Mouse (Mus musculus) kidney, embryonic 16.5 days (tissue): ENCODE data around the gene Ubash3a. TPM values are rescaled to one million over a fixed set of nuclear protein-coding genes. Genes with fewer than 3 reads are reported as not detected.

Experiments used
- ATAC-seq: fragments of 200-750 bp; cut with Nextera tagmentation; 2 replicates; pipeline ENCODE4 v1.8.0; 2017; ENCODE audit warnings: moderate TSS enrichment; ENCODE audit not compliant: low FRiP score, low TSS enrichment
- H3K27ac ChIP-seq: fragments of 300-500 bp; sonication (generic); 2 replicates; pipeline ENCODE4 v1.5.1; 2014; ENCODE audit warnings: low read length
- H3K27me3 ChIP-seq: fragments of 300-500 bp; sonication (generic); 2 replicates; pipeline ENCODE4 v1.6.1; 2014; ENCODE audit warnings: low read length, control low read depth, mixed read lengths; ENCODE audit not compliant: insufficient read depth
- H3K36me3 ChIP-seq: fragments of 300-500 bp; sonication (generic); 2 replicates; pipeline ENCODE4 v1.6.1; 2014; ENCODE audit warnings: low read length, control low read depth, mixed read lengths; ENCODE audit not compliant: insufficient read depth
- H3K4me1 ChIP-seq: fragments of 300-500 bp; sonication (generic); 2 replicates; pipeline ENCODE4 v1.6.1; 2014; ENCODE audit warnings: low read length, control low read depth, mixed read lengths; ENCODE audit not compliant: insufficient read depth
- H3K4me2 ChIP-seq: fragments of 300-500 bp; sonication (generic); replicated peaks from 2 replicates; pipeline ENCODE4 v1.6.1; 2014; ENCODE audit warnings: low read depth, low read length
- H3K4me3 ChIP-seq: fragments of 300-500 bp; sonication (generic); 2 replicates; pipeline ENCODE4 v1.5.1; 2014; ENCODE audit warnings: mild to moderate bottlenecking, low read length
- H3K9ac ChIP-seq: fragments of 300-500 bp; sonication (generic); replicated peaks from 2 replicates; pipeline ENCODE4 v1.6.1; 2014; ENCODE audit warnings: low read length
- H3K9me3 ChIP-seq: fragments of 300-500 bp; sonication (generic); 2 replicates; pipeline ENCODE4 v1.6.1; 2016; ENCODE audit warnings: low read length, control low read depth
- WGBS: fragments of 180-500 bp; shearing (Covaris S2); extraction: QIAGEN DNeasy Blood & Tissue Kit; methylation state at CpG from one replicate; pipeline ENCODE4 v1.1.7; 2014; 5-methylcytosine and 5-hydroxymethylcytosine counted together
- polyA plus RNA-seq: library from polyadenylated mRNA; unstranded; fragments of >200 nt; fragmentation: Nextera tagmentation; extraction: Ambion mirVana; gene quantifications from 2 replicates; pipeline ENCODE4 v1.2.1, GENCODE M21; 2015

Gene Ubash3a
- polyA plus RNA-seq, 1 experiment from 2014 or later: 0.40 TPM

GRCm38 (mm10) chr17:31273631-31274030 lies 66.0 kb downstream of the Ubash3a start:
- Histone ChIP-seq H3K27ac (no peak overlapping the region), H3K9me3 (no peaks in the 10 kb centered on the region), H3K4me2 (no peak overlapping the region), H3K36me3 (no peaks in the 10 kb centered on the region), H3K4me3 (no peak overlapping the region), H3K9ac (no peak overlapping the region), H3K4me1 (peaks cover 13% of the 10 kb centered on the region), H3K27me3 (no peaks in the 10 kb centered on the region)
- 90% methylated on average over 8 of the region's 8 CpGs for WGBS
- ATAC-seq: no peak

- H3K4me1 ChIP-seq: peaks cover 13% of the 10 kb centered on the region
- WGBS: 67% methylated on average over 6 of the region's 6 CpGs
- no peak overlapping the region for H3K4me3 ChIP-seq
- H3K9me3 ChIP-seq: no peaks in the 10 kb centered on the region
- H3K36me3 ChIP-seq: no peaks in the 10 kb centered on the region
- no peak overlapping the region for H3K27ac ChIP-seq
- H3K4me2 ChIP-seq: no peak overlapping the region
- H3K9ac ChIP-seq: no peak overlapping the region
- no peak for ATAC-seq
- no peaks in the 10 kb centered on the region for H3K27me3 ChIP-seq
Measured at GRCm38 (mm10) chr17:31275181-31275580, 67.5 kb downstream of the Ubash3a start.

- peak overlapping the region; percentile 80 for H3K4me2 ChIP-seq
- no peak overlapping the region for H3K27ac ChIP-seq
- H3K9ac ChIP-seq: peak overlapping the region; percentile 23
- no peak; the same call in 1 of the 2 replicates for ATAC-seq
- H3K9me3 ChIP-seq: no peaks in the 10 kb centered on the region
- WGBS: 28% methylated on average over 9 of the region's 9 CpGs
- peaks cover 13% of the 10 kb centered on the region for H3K4me1 ChIP-seq
- H3K36me3 ChIP-seq: no peaks in the 10 kb centered on the region
- peak overlapping the region; percentile 51 for H3K4me3 ChIP-seq
- no peaks in the 10 kb centered on the region for H3K27me3 ChIP-seq
Measured at GRCm38 (mm10) chr17:31276207-31276921, 68.7 kb downstream of the Ubash3a start.

- H3K27ac ChIP-seq: no peak within 1 kb of the TSS
- H3K4me3 ChIP-seq: peak within 1 kb of the TSS; percentile 51
- WGBS: 8% methylated on average over 44 of the region's 44 CpGs
- peak; percentile 91 for ATAC-seq
- no peaks in the 10 kb centered on the region for H3K36me3 ChIP-seq
- H3K9me3 ChIP-seq: no peaks in the 10 kb centered on the region
- peak within 1 kb of the TSS; percentile 80 for H3K4me2 ChIP-seq
- peak within 1 kb of the TSS; percentile 23 for H3K9ac ChIP-seq
- H3K4me1 ChIP-seq: peaks cover 13% of the 10 kb centered on the region
- H3K27me3 ChIP-seq: no peaks in the 10 kb centered on the region
Measured at GRCm38 (mm10) chr17:31276922-31277918, 69.5 kb downstream of the Ubash3a start, which contains the start of gene Rsph1. Gene Rsph1 (minus strand): TSS chr17:31277383.

GRCm38 (mm10) chr17:31277931-31278330 lies 70.3 kb downstream of the Ubash3a start:
- Histone ChIP-seq H3K36me3 (no peaks in the 10 kb centered on the region), H3K4me3 (no peak overlapping the region), H3K27ac (no peak overlapping the region), H3K9ac (no peak overlapping the region), H3K27me3 (no peaks in the 10 kb centered on the region), H3K4me2 (no peak overlapping the region), H3K9me3 (no peaks in the 10 kb centered on the region), H3K4me1 (peaks cover 13% of the 10 kb centered on the region)
- ATAC-seq: no peak
- WGBS: 68% methylated on average over 4 of the region's 4 CpGs

GRCm38 (mm10) chr17:31279541-31279940 lies 71.9 kb downstream of the Ubash3a start:
- no peak overlapping the region for H3K27ac ChIP-seq
- H3K4me2 ChIP-seq: no peak overlapping the region
- no peak overlapping the region for H3K9ac ChIP-seq
- H3K4me3 ChIP-seq: no peak overlapping the region
- no peaks in the 10 kb centered on the region for H3K36me3 ChIP-seq
- no peak for ATAC-seq
- H3K4me1 ChIP-seq: peaks cover 13% of the 10 kb centered on the region
- no peaks in the 10 kb centered on the region for H3K9me3 ChIP-seq
- 62% methylated on average over 9 of the region's 9 CpGs for WGBS
- no peaks in the 10 kb centered on the region for H3K27me3 ChIP-seq

GRCm38 (mm10) chr17:31280269-31280668 lies 72.6 kb downstream of the Ubash3a start:
- no peak overlapping the region for H3K27ac ChIP-seq
- H3K4me2 ChIP-seq: no peak overlapping the region
- no peaks in the 10 kb centered on the region for H3K27me3 ChIP-seq
- no peak overlapping the region for H3K4me3 ChIP-seq
- H3K9ac ChIP-seq: no peak overlapping the region
- H3K36me3 ChIP-seq: no peaks in the 10 kb centered on the region
- H3K4me1 ChIP-seq: peaks cover 13% of the 10 kb centered on the region
- H3K9me3 ChIP-seq: no peaks in the 10 kb centered on the region
- 58% methylated on average over 6 of the region's 6 CpGs for WGBS
- ATAC-seq: no peak

GRCm38 (mm10) chr17:31281830-31282686 lies 74.4 kb downstream of the Ubash3a start:
- no peak overlapping the region for H3K9ac ChIP-seq
- H3K27ac ChIP-seq: no peak overlapping the region
- H3K4me3 ChIP-seq: no peak overlapping the region
- no peak for ATAC-seq
- no peaks in the 10 kb centered on the region for H3K27me3 ChIP-seq
- WGBS: 53% methylated on average over 19 of the region's 19 CpGs
- H3K4me1 ChIP-seq: peaks cover 8% of the 10 kb centered on the region
- H3K9me3 ChIP-seq: no peaks in the 10 kb centered on the region
- no peak overlapping the region for H3K4me2 ChIP-seq
- no peaks in the 10 kb centered on the region for H3K36me3 ChIP-seq

- no peak overlapping the region for H3K4me2 ChIP-seq
- 27% methylated on average over 7 of the region's 7 CpGs for WGBS
- no peak overlapping the region for H3K9ac ChIP-seq
- H3K36me3 ChIP-seq: no peaks in the 10 kb centered on the region
- H3K4me1 ChIP-seq: 0 out of 2 replicates have a peak, but pooled peaks cover 2% of the 10 kb centered on the region
- no peak overlapping the region for H3K4me3 ChIP-seq
- H3K27me3 ChIP-seq: no peaks in the 10 kb centered on the region
- H3K27ac ChIP-seq: no peak overlapping the region
- H3K9me3 ChIP-seq: no peaks in the 10 kb centered on the region
- ATAC-seq: no peak
Measured at GRCm38 (mm10) chr17:31282687-31283053, 75.0 kb downstream of the Ubash3a start.
